Mouse (Mus musculus): Measurements from ENCODE around the gene Cacna1b. TPM values are rescaled to one million over a fixed set of nuclear protein-coding genes. Genes with fewer than 3 reads are reported as not detected.

Gene Cacna1b
- polyA plus RNA-seq, 1 experiment, result 3.8 TPM

DNA sequence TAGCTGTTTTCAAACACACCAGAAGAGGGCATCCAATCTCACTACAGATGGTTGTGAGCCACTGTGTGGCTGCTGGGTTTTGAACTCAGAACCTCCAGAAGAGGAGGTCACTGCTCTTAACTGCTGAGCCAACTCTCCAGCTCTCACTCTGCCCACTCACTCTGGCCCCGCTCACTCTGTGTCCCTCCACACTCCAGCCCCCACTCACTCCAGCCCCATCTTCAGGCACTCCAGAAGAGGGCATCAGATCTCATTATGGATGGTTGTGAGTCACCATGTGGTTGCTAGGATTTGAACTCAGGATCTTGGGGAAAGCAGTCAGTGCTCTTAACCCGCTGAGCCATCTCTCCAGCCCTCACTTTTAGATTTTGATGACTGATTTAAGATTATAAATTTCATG is 70.6 kb downstream of the Cacna1b start:
- TF ChIP-seq CTCF (IDR thresholded peaks at IDR 0.05; ENCODE audit: insufficient read depth, low read length) (no peak), POLR2A (IDR thresholded peaks at IDR 0.05; ENCODE audit: borderline replicate concordance, extremely low read depth, low read depth, low read length) (no peak)
- DNase-seq, result no peak
- WGBS, result 87% methylated on average over 2 of the region's 2 CpGs
- Histone ChIP-seq H3K4me3 (replicated peaks; ENCODE audit: extremely low read depth, low read depth, low read length) (no peak overlapping the region), H3K4me1 (ENCODE audit: control insufficient read depth, insufficient read depth, low read length) (no peaks in the 10 kb centered on the region)

DNA sequence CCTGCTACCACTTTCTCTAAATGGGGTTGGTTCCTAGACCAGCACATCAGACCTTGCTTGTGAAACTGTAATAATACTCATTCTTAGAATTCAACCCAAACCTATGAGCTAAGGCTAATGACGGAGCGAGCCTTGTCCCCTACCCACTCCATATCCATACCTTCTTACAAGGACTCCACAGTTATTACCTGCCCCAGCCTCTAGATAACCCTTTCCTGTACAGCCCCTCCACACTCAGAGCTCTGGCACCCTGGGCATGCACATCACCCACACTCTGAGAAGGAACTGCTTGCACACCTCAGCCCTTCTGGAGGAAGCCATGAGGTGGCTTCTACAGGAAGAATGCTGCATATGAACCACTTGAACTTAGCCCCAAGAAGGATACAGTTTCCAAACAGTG is 72.6 kb downstream of the Cacna1b start:
- no peaks in the 10 kb centered on the region for H3K4me1 ChIP-seq (ENCODE audit: control insufficient read depth, insufficient read depth, low read length)
- H3K4me3 ChIP-seq (replicated peaks; ENCODE audit: extremely low read depth, low read depth, low read length), result no peak overlapping the region
- TF ChIP-seq CTCF (IDR thresholded peaks at IDR 0.05; ENCODE audit: insufficient read depth, low read length) (no peak), POLR2A (IDR thresholded peaks at IDR 0.05; ENCODE audit: borderline replicate concordance, extremely low read depth, low read depth, low read length) (no peak)
- 95% methylated on average over 2 of the region's 2 CpGs for WGBS
- DNase-seq, result no peak

DNA sequence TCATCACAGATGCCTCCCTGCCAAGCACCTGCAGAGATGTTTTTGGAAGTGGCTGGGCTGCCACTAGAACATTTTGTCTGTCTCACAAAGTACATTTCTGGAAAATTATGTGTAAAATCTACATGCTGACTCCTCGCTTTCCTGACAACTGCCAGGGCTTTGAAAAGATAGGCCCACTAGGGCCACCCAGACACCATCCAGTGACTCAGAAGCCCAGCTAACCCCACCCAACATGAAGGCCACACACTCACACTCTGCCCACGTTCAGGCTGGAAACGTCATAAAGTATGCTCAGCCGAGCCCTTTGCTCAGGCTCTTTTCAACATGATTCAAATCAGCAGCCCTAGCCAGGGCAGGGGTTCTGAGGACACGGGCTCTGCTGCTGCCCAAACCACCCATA is 77.6 kb downstream of the Cacna1b start:
- TF ChIP-seq CTCF (IDR thresholded peaks at IDR 0.05; ENCODE audit: insufficient read depth, low read length) (no peak), POLR2A (IDR thresholded peaks at IDR 0.05; ENCODE audit: borderline replicate concordance, extremely low read depth, low read depth, low read length) (no peak)
- 71% methylated on average over 5 of the region's 5 CpGs for WGBS
- no peak for DNase-seq

DNA sequence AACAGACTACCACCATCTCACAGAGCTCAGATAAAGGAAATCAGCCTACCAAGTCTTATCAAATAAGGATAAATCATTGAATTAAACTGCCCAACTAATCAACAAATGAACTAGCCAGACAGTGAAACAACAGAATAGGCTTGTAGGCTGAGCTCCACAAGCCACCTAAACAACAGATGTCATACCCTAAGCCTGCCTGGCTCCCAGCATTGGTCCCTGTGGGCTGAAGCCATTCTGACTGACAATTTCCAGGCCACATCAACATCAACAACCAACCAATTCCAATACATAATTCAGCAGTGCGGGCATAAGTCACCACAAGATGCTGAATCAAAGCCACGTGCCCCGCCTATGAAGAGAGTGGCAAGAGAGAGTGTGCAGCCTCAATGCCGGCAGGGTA is 78.2 kb downstream of the Cacna1b start:
- whole genome bisulfite sequencing, result 92% methylated on average over 4 of the region's 4 CpGs
- no peaks in the 10 kb centered on the region for H3K4me1 ChIP-seq (ENCODE audit: control insufficient read depth, insufficient read depth, low read length)
- TF ChIP-seq CTCF (IDR thresholded peaks at IDR 0.05; ENCODE audit: insufficient read depth, low read length), result no peak
- TF ChIP-seq POLR2A (IDR thresholded peaks at IDR 0.05; ENCODE audit: borderline replicate concordance, extremely low read depth, low read depth, low read length), result no peak
- no peak overlapping the region for H3K4me3 ChIP-seq (replicated peaks; ENCODE audit: extremely low read depth, low read depth, low read length)
- DNase-seq, result no peak

More for the DNA sequence above, 77.6 kb downstream of the Cacna1b start:
- no peak overlapping the region for H3K4me3 ChIP-seq (replicated peaks; ENCODE audit: extremely low read depth, low read depth, low read length)
- no peaks in the 10 kb centered on the region for H3K4me1 ChIP-seq (ENCODE audit: control insufficient read depth, insufficient read depth, low read length)

DNA sequence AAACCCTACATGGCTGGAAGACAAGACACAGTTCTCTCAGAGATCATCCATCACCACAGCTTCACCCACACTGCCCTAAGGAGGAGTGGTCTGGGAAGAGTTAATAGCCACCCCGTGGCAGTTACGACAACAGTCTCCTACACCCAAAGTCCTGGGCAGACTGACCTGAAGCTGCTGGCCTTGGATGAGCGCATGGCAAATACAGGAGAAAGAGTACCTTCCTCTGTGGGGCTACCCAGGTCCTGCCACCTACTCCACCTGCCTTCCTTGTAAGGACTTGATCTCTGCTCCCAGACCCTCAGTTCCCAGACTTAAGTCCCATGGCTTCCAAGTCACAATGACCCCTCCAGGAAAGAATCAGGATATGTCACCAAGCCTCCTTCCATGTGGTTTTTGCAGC is 79.7 kb downstream of the Cacna1b start:
- 73% methylated on average over 3 of the region's 3 CpGs for WGBS
- DNase-seq, result no peak
- TF ChIP-seq CTCF (IDR thresholded peaks at IDR 0.05; ENCODE audit: insufficient read depth, low read length) (no peak), POLR2A (IDR thresholded peaks at IDR 0.05; ENCODE audit: borderline replicate concordance, extremely low read depth, low read depth, low read length) (no peak)
- no peaks in the 10 kb centered on the region for H3K4me1 ChIP-seq (ENCODE audit: control insufficient read depth, insufficient read depth, low read length)
- no peak overlapping the region for H3K4me3 ChIP-seq (replicated peaks; ENCODE audit: extremely low read depth, low read depth, low read length)

DNA sequence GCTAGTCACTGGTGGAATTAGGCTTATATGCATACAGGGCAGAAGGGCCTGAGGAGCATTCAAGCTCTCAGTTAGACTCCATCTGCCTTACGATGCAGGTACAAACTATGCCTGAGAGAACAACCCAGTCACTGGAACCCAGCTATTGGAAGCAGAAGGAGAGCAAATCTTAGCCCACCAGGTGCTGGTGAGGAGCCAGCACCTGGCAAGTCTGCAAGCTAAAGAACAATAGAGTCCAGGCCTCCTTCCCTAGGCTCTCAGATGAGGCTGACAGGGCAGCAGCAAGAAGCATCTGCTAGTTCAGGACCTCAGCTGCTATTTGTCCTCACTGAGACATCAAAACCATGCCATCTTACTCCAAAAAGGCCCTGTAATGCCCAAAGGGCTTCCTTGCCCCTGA is 82.2 kb downstream of the Cacna1b start:
- no peak overlapping the region for H3K4me3 ChIP-seq (replicated peaks; ENCODE audit: extremely low read depth, low read depth, low read length)
- no peak for TF ChIP-seq POLR2A (IDR thresholded peaks at IDR 0.05; ENCODE audit: borderline replicate concordance, extremely low read depth, low read depth, low read length)
- no peak for TF ChIP-seq CTCF (IDR thresholded peaks at IDR 0.05; ENCODE audit: insufficient read depth, low read length)
- no peaks in the 10 kb centered on the region for H3K4me1 ChIP-seq (ENCODE audit: control insufficient read depth, insufficient read depth, low read length)
- 86% methylated on average over 1 of the region's 1 CpGs for WGBS
- DNase-seq, result no peak

DNA sequence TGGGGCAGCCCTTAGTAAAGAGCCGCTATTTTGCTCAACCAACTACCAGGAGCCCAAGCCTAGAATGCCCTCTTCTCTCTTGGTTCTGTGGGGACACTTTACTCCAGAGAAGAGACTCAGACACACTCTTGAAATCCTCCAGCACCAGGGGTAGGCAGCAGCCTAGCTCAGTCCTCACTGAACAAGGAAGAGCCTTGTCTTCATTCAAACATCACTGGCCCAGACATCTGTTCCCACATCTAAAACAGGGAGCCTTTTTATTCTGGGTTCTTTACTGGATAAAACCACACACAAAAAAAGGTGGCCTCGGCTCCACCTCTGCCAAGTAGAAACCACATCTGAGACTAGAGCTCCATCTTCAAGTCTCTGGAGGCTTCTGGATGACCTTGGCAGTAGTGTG is 82.8 kb downstream of the Cacna1b start:
- H3K4me1 ChIP-seq (ENCODE audit: control insufficient read depth, insufficient read depth, low read length), result no peaks in the 10 kb centered on the region
- no peak for TF ChIP-seq CTCF (IDR thresholded peaks at IDR 0.05; ENCODE audit: insufficient read depth, low read length)
- TF ChIP-seq POLR2A (IDR thresholded peaks at IDR 0.05; ENCODE audit: borderline replicate concordance, extremely low read depth, low read depth, low read length), result no peak
- no peak for DNase-seq
- no peak overlapping the region for H3K4me3 ChIP-seq (replicated peaks; ENCODE audit: extremely low read depth, low read depth, low read length)
- 81% methylated on average over 2 of the region's 2 CpGs for WGBS

DNA sequence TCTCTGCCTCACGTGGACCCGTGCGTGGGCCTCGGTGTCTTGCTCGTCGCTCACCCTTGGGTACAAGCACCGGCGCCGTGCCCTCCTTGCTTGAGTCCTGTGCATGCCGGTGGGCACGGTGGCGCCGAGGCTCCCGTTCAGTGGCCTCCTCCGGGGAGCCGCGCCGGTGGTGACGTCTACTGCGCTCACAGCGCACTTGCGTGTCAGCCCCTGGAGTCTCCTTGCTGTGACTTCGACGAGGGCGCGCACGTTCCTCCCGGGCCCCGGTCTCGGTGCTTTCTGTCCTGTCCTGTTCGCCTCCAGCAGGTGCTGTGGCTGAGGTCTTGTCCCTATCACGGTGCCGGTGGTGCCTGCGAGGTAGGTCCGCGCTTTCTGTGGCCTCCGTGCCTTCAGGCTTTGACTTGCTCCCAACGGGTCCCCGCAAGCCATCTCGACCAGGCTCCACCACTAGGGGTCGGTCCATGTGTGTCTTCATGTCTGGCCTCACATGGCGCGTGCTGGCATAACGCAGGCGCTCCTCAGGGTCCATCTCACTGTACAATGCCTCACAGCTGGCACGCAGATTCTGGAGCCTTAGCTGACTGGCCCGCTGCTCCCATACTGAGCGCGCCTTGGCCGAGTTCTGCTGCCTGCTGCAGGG is 83.8 kb downstream of the Cacna1b start:
- no peak for TF ChIP-seq POLR2A (IDR thresholded peaks at IDR 0.05; ENCODE audit: borderline replicate concordance, extremely low read depth, low read depth, low read length)
- TF ChIP-seq CTCF (IDR thresholded peaks at IDR 0.05; ENCODE audit: insufficient read depth, low read length), result peak; percentile 20; the same call in 1 of the 2 replicates
- Histone ChIP-seq H3K4me3 (replicated peaks; ENCODE audit: extremely low read depth, low read depth, low read length) (no peak overlapping the region), H3K4me1 (ENCODE audit: control insufficient read depth, insufficient read depth, low read length) (no peaks in the 10 kb centered on the region)
- 23% methylated on average over 50 of the region's 50 CpGs for WGBS
- peak; percentile 33 for DNase-seq

DNA sequence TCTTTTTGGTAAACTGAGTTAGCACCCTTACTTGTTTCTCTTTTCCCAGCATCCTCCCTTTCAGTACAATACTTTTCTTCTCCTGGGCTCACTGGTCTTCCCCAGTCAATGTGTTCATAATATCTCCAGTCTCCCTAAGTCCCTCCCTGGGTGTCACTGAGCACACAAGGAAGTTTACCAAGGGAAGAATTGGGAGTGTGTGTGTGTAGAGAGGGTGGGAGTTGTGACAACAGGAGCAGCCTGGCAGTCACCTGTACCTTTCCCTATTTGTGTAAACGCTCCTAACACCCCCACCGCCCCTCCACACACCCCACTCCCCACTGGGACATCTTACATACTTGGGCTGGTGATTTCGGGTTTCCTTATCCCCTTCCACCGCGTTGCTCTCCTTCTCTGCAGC is 84.4 kb downstream of the Cacna1b start:
- TF ChIP-seq CTCF (IDR thresholded peaks at IDR 0.05; ENCODE audit: insufficient read depth, low read length) (no peak), POLR2A (IDR thresholded peaks at IDR 0.05; ENCODE audit: borderline replicate concordance, extremely low read depth, low read depth, low read length) (no peak)
- H3K4me3 ChIP-seq (replicated peaks; ENCODE audit: extremely low read depth, low read depth, low read length), result no peak overlapping the region
- DNase-seq, result no peak
- 74% methylated on average over 5 of the region's 5 CpGs for WGBS
- H3K4me1 ChIP-seq (ENCODE audit: control insufficient read depth, insufficient read depth, low read length), result no peaks in the 10 kb centered on the region

DNA sequence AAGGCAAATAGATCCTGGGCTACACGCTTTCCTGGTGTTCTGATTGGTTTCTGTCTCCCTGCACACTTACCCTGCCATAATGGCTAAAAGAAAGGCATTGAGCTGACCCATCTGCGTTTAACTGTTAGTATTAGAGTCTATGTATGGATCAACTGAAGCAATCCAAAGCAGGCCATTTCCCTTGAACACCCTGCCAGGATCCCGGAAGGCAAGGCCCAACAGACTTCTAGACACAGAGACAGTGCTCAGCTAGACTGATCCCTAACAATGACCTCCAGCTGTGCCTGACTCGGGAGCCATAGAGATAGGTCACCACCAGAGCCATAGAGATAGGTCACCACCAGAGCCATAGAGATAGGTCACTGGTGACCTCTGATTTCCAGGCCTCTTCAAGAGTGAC is 84.8 kb downstream of the Cacna1b start:
- no peak for DNase-seq
- Histone ChIP-seq H3K4me3 (replicated peaks; ENCODE audit: extremely low read depth, low read depth, low read length) (no peak overlapping the region), H3K4me1 (ENCODE audit: control insufficient read depth, insufficient read depth, low read length) (no peaks in the 10 kb centered on the region)
- TF ChIP-seq POLR2A (IDR thresholded peaks at IDR 0.05; ENCODE audit: borderline replicate concordance, extremely low read depth, low read depth, low read length), result no peak
- no peak for TF ChIP-seq CTCF (IDR thresholded peaks at IDR 0.05; ENCODE audit: insufficient read depth, low read length)
- WGBS, result 76% methylated on average over 4 of the region's 4 CpGs
